Mouse (Mus musculus) ES-CJ7 (cell line): ENCODE data around the gene Chst15.

Source experiments
- DNase-seq: peaks from one replicate; pipeline ENCODE4 v3.0.0; 2011; ENCODE audit warnings: low read depth, low spot score

The Chst15 gene

DNA sequence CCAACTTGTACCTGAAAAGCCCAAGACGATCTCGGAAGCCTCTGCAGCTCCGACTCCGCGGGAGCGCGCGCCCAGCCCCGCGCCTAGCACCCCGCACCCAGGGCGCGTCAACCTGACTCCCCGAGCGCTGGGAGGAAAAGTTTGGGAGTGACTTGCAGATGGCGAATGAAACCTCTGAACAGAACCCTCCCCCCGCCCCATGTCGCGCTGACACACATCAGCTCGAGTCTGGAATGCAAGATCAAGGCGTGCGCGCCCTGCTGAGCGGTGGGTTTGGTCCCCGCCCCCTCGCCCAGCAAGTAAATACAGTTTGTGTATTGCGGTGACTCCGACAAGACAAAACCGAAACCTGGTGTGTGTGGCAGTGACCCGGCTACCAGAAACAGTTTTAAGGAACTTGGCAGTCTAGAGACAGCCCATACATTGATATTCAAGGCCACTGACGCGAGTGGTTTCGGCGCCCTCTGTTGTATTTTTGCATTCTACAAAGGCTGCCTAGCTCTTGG lies at the start of gene Chst15:
TSS of gene Chst15 (minus strand) at position 193 of the 506 bp plus-strand sequence.
- peak; percentile 90 for DNase-seq

DNA sequence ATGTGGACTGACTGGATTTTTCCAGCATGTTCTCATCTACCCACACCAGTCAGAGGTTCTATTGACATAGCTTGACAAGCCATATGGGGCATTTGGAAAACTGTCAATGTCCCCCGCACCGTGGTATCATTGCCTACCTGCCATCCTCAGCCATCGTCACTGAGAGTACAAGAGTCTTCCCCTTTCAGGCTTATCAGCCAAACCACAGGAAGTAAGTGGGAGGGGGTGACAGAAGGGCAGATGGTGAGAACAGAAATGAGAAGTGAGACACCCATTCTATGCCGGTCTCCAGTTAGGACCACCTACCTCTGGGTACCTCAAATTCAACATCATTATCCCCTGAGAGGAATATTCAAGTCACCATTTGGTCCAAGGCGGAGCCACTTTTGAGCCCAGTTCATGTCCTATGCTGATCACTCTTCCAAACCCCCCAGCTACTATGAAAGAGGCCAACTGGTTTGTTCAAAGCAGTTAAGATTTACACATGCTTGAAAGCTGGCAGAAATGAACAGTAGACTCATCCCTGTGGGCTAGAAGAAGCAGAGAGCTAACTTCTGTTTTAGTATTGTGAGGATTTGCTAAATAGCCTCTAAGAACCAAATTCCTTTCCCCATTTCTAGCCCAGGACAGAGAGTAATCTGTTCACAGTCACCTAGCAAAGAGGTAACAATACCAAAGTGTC lies 48.8 kb upstream of the Chst15 start:
- no peak for DNase-seq

DNA sequence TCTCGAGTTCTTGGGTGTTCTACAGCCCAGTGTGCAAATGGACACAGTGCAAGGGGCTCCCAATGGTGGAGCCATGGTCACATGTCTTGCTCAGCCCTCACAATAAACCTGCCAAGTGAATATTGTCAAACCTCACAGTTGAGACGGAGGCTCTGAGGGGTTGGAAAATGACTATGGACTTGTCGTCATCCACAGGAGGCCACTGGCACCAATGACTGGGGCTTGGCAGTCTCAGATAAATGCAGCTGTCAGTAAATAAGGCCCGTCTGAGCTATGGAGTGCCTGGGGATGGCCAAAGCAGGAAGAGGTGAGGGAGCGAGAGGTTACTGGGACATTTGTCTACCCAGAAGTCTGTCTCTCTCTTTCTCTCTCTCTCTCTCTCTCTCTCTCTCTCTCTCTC lies 48.1 kb upstream of the Chst15 start:
- no peak for DNase-seq

DNA sequence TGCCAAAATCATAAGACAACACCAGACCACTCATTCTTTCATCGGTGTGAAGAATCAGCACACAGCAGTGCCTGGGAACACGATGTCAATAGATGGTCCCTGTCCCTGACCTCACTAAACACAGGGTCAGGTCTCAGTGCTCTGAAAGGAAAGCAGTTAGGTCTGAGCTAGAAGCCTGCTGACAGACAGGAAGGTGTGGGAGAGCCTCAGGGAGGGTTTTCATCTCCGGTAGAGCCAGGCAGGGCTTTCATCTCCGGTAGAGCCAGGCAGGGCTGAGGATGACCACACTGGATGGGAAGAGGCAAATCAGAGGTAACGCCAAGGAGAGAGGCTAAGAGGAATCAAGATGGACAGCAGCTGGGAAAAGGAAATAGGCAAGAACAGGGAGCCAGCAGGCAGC lies 47.5 kb upstream of the Chst15 start:
- no peak for DNase-seq

DNA sequence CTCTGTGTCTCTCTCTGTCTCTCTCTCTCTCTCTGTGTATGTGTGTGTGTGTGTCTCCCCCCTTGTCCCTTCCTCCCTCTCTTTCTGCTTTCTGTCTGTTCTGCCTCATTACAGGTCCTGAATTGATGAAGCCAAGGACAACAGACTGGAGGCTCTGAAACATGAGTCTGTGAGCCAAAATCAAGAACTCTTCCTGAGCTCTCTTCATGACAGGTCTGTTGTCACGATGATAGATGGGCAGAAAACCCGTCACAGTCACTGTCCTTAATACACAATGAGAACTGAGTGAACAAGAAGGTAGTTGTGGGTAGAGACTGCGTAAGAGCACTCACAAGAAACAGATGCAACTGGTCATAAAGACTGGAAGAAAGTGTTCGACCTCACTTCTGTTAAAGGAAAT lies 43.3 kb upstream of the Chst15 start:
- no peak for DNase-seq

DNA sequence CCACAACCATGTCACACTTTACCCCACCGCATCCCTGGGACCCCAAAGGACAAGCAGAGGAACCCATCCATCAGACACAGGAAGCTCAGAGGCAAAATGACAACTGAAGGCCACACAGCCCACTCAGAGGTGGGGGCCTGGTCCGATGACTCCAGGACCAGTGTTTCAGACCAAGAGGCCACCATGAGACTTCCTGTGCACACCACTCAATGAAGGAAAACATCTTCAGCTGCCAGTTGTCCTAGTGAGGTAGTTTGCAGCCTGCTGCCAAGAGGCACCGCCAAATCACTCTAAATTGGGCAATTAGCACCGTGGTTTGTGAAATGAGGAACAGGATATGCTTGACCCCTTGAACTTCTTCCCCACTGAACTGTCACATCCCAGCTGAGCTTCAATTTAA lies 41.7 kb upstream of the Chst15 start:
- no peak for DNase-seq

DNA sequence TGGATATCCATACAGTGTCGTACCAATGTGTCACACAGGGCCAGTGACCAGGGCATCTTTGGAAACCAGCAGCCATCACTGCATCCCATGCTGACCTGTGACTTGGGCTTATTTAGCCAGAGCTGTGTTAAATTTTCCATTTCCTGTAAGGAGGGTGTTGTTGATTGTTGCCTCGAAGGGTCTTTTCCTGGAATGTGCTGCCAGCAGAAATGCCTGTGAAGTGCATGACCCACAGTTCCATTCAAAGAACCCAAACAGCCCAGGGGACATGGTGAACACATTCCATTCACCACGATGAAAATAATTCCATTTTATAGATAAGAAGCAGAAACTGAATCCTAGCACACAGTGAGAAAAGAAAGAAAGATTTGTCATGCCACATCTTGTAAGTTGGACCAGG lies 41.2 kb upstream of the Chst15 start:
- DNase-seq = no peak

DNA sequence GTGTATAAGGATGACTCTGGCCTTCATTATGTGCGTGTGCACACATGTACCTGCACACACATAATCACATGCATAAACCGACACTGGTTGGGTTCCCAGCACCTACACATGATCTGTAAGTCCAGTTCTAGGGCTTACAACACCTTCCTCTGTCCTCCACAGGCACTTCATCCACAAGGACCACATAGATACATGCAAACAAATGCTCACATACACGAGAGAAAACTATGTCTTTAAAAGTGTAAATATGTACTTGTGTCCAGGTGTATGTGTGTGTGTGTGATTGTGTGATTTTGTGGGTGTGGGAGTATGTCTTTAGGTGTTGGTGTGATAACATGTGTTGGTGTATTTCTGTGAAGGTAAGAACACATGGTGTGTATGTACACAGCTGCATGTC lies 40.8 kb upstream of the Chst15 start:
- no peak for DNase-seq

DNA sequence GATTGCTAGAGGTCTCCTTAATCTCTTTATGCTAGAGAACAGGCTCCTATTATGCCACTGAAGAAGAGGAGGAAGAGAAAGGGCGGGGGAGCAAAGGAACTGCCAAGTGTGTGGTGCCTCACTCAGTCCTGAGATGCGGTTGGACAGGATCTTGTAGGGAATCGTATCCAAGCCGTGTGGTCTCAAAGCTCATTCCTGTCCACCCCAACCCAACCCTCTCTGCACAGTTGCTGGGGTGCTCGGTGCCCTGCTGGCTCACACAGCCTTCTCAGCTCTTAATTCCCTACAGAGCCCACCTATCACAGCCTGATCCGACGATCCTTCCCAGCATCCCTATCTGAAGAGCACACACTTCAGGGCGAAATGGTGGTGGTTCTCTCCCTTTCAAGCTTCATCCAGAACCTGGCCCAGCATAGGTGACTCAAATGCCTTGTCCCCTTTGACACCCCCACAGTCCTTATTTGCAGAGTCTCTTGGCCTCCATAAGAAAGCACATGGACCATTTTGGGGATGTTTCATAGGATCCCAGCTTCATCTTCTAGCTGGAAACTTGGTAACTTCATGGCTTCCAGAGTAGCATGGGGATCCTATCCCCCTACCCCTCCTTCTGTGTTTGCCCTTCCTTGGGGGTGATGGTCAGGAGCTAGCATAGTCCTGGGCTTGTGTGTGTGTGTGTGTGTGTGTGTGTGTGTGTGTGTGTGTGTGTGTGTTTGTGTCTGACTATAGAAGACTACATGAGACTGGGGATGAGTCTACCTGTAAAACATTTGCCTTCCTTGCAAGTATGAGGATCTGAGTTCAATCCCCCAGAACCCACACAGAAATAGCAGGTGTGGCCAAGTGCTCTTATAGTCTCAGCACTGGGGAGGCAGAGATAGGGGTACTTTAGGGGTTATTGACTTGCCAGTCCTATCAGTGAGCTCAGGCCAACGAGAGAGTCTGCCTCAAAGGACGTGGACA lies 40.1 kb upstream of the Chst15 start:
- DNase-seq = no peak

DNA sequence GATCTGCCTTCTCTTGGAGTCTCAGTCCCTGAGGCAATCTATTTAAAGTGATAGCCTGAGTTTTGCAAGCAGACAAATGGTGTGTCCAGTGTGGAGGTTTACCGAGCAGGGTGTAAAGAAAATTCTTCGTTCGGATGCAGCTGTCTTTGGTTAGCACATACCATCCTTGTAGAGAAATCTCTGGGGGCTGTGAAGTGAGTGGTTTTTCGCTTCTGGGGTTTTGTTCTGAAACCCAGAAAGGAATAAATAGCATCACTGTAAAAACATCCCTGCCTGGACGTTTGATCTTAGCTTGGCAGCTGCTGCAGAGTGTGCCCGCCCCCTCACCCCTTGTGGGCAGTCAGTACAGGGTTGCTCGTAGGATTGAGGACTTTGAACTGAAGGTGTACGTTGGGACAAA lies 39.2 kb upstream of the Chst15 start:
- no peak for DNase-seq

DNA sequence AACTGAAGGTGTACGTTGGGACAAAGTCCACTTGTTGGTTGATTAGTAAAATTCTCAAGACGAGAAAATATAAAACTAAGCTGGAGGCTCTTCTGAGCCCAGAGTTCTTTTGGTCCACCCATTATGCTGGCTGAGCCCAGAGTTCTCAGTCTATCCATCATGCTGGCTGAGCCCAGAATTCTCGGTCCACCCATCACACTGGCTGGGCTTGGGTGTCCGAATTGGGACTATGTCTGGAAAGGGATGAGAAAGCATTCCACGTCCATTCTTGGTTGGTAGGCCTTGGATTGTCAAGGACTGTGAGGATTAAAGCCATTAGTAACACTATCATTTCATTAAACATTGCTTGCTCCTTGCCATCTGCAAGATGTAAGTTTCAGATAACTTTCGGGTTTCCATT lies 38.7 kb upstream of the Chst15 start:
- no peak for DNase-seq

DNA sequence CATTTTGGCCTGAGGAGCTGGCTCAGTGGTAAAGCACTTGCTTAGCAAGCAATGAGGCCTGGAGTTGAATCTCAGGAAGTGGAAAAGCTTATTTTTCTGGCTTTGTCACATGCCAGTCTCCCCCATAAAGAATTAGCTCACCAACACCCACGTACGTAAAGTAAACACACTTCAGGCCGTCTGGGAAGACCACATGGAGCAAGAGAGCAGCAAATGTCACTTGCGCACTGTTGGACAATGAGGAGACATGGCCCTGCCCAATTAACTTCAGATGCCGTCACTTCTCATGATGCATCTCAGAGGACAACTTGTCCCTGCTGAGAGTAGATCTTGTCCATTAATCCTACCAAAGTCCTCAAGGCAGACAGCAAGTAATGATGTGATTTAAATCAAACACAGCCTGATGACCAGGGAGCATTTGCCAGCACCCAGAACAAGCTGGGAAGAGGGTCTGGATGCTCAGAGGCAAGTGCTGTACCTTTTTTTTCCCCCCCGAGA lies 32.1 kb upstream of the Chst15 start:
- DNase-seq = no peak

DNA sequence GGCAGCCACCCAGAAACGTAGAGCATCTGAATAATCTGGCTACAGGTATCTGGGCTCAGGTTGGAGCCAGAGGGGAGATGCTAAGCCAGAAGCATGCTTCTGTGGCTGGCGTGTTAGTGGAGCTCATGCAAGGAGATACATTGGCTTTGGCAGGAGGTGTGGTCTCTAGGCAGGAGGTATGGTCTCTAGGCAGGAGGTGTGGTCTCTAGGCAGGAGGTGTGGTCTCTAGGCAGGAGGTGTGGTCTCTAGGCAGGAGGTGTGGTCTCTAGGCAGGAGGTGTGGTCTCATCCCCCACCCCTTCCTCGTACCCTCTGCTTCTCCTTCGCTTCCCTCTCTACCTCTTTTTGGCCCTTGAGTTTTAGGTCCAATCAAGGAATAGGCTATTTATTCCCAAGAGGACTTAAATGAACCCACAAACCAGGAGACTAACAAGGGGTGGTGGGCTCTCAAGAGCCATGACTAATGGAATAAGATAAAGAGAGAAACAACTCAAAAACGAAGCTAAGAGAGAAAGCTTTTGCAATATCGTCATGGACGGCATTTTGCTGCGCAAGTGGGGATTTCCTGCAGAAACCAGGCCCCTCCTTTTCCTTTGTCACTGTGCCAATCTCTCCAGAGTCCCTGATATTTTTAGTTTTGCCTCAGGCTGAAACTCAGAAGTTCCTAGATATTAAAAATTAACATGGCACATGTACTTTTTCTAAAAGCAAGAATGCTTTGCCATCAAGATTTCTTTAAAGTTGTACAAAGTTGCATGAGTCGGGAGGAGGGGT lies 30.4 kb upstream of the Chst15 start:
- DNase-seq = peak; percentile 23

DNA sequence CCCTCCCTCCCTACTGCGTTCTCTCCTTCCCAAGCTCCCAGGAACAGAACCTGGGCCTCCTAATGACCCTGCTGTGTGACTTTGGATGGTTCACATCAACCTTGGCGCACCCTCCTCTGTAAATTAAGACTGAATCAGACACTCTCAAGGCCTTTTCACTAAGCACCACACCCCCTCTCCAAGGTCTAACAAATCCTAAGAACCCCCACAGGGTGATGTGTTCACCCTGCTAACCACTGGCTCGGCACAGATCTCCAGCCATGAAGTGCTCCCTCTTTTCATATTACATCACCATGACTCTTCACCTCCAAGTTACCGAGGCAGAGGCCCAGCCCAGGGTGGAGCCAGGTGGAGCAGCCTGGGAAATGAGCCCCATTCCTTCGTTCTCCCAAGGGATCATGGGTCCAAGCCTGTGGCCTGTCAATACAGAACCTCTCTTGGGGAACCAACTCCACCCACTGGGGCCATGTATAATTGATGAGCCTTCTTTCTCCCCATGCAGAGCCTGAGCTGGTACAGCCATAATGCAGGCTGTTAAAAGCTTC lies 28.6 kb upstream of the Chst15 start:
- DNase-seq = peak; percentile 43

DNA sequence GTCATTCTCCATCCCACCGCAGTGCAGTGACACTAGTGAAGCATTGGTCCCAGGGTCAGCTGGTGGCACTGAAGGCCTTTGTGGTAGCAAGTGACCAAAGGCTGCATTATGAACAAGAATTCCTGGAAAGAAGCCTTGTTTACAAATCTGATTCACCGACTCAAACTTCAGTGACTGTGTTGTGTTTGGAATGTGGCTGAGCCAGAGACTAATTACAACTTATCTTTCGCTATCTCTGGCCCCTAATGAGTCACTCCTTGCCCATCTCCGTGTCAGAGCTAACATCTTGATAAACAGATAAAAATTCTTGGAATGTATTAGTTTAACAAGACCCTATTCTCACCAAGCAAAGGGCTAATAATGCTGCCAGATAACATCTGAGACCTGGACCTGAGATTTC lies 27.6 kb upstream of the Chst15 start:
- DNase-seq = no peak

DNA sequence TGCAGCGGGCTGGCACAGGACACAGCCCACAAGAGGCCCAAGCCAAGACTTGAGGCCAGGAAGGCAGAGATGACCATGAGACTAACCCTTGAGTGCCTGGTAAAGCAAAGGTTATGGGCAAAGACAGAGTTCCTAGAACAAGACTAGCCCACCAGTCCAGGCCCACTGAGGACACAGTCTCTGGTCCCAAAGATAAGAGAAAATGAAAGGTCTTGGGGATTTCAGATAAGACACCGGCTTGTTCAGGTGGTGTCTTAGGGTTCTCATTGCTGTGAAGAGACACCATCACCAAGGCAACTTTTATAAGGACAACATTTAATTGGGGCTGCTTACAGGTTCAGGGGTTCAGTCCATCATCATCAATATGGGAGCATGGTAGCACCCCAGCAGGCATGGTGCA lies 26.9 kb upstream of the Chst15 start:
- DNase-seq = no peak

DNA sequence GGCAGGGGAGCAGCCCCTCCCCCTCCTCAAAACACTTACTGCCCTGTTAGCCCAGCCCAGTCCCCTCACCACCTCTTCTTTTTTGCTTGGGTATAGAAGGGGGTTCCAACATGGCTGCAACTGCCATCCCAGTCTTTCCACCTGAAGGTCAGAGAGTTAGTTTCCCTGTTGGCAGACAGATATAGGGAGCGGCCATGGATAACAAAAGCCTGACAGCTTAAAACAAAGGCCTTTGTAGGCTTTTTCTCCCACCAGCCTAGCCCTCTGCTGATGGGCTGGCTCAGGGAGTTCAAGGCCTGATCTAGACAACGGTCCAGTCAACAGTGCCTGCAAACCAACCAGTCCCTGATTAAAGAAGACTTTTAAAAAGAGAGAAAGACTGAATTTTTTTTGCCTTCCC lies 26.1 kb upstream of the Chst15 start:
- DNase-seq = peak; percentile 42

DNA sequence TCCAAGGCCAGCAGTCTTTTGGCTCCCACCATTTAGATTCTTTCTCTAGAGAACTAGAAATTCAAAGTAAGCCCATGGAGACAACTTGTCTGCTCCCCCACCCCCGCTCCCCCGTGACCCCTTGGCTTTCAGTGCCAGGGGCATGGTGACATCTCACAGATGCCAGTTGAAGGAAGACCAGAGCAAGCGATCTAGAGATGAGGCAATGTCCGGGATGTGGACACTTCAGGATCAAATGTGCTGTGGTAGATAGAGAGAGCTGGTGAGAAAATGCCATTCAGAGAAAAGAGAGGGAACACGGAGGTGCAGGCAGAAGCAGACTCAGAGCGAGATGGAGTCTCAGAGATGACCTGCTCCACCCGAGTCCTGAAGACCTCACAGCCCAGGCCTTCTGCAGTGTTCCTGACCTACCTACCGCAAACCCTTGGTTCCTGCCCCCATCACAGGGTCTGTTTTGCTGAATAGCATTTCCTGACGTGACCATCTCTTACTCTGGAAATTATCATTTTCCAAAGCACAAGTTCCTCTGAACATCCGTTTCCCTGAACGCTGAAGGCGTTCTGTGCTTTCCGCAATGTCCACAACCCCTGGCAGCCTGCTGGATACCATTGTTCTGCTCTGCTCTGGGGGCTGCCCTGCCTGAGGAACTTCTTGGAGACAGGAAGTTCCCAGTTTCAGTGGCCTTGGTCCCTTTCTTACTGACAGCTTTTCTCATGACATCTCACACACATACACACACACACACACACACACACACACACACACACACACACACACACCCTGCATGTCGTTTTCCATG lies 22.2 kb upstream of the Chst15 start:
- no peak for DNase-seq

DNA sequence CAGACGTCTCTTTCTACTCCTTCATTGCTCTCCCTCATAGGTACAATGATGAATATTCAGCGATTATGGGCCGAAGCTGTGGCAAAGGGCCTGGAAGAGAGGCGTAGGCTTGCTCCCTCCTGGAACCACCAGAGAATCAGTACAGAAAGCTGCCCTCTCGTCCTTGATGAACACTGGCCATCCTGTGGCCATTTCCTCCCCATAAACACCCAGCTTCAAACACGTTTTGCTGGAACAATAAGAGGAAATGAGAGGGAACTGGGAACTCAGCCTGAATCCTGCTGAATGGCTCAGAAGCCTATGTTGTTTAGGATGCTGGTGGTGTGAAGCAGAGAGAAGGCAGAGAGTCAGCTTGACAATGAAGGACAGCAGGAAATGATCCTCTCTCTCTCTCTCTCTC lies 21.3 kb upstream of the Chst15 start:
- DNase-seq = no peak

DNA sequence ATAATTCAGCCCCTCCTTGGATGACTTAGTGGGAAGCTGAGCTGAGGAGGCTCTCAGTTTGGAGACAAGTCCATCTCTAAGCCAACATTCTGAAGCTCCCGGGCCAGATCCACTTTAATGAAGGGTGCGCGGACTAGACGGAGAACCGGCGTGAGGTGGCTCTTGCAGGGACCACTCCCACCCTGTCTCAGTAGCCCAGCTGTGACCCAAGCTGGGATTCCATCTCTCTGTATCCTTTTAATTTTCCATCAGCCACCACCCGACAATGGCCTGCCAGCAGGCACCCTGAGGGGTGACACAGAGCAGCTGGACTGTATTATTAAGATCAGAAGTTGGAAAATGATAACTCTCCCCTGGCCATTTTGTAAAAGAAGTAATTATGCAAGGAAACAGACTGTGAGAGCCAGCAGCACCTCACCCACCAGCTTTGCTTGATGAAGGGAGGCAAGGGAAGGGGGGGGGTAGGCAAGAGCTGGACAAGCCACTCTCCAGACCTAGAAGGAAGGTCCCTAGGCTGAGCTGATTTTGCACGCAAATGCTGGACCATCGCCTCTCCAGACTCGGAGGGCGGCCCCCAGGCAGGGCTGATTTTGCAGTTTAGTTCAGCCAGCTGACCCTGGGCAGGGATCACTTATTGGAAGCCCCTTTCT lies 20.4 kb upstream of the Chst15 start:
- no peak for DNase-seq
